Mouse (Mus musculus): ENCODE measurements at regions not wholly inside any gene's neighbourhood (a gene's known extent, or its start where the extent isn't known, plus 50 kb on each side); places are given as distances from the start of the nearest gene placed in this dataset.

DNA sequence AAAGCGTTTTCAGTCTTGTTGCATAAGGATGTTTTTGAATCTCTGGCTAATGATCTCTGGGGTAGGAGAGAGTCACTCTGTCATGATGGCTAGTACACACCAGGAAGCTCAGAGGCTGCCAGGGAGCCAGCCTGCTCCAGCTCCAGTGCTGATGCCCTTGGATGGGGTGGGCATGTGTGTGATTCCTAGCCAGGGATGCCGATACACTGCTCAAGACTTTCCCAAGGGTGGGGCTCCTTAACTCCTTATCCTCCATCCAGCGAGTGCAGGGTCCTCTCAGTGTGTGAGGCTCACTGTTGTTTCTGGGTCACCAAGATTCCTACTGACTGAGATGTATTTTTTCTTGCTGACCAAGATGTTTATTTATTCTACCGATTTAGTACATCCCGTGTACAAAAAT, 122.4 kb upstream of the Gjb5 start:
- TF ChIP-seq POLR2A (IDR thresholded peaks at IDR 0.05; ENCODE audit: borderline replicate concordance, extremely low read depth, insufficient read depth, insufficient read length, poor library complexity, severe bottlenecking) = no peak
- TF ChIP-seq CTCF (IDR thresholded peaks at IDR 0.05; ENCODE audit: borderline replicate concordance, extremely low read depth, insufficient read depth, insufficient read length) = no peak
